Mouse (Mus musculus) forebrain, embryonic 12.5 days (tissue): ENCODE measurements around the gene Gm47995. TPM values are rescaled to one million over a fixed set of nuclear protein-coding genes. Genes with fewer than 3 reads are reported as not detected.
"Not testable (repeated sequence)": the region's sequence is repeated elsewhere in the genome, so short reads cannot be mapped to it uniquely, and the experiment has no call there.

ENCODE experiments used
- ATAC-seq: fragments of 200-750 bp; cut with Nextera tagmentation; 2 replicates; pipeline ENCODE4 v1.8.0; 2017; ENCODE audit warnings: moderate TSS enrichment; ENCODE audit not compliant: low FRiP score
- H3K27ac ChIP-seq: fragments of 300-500 bp; sonication (generic); 2 replicates; pipeline ENCODE4 v1.5.1; 2016; ENCODE audit warnings: mild to moderate bottlenecking
- H3K27me3 ChIP-seq: fragments of 300-500 bp; sonication (generic); 2 replicates; pipeline ENCODE4 v1.6.1; 2016; ENCODE audit warnings: mild to moderate bottlenecking
- H3K36me3 ChIP-seq: fragments of 300-500 bp; sonication (generic); replicated peaks from 2 replicates; pipeline ENCODE4 v1.6.1; 2016; ENCODE audit warnings: mild to moderate bottlenecking
- H3K4me1 ChIP-seq: fragments of 300-500 bp; sonication (generic); 2 replicates; pipeline ENCODE4 v1.6.1; 2016
- H3K4me2 ChIP-seq: fragments of 300-500 bp; sonication (generic); 2 replicates; pipeline ENCODE4 v1.6.1; 2016; ENCODE audit warnings: mild to moderate bottlenecking, moderate library complexity
- H3K4me3 ChIP-seq: fragments of 300-500 bp; sonication (generic); replicated peaks from 2 replicates; pipeline ENCODE4 v1.5.1; 2016; ENCODE audit warnings: mild to moderate bottlenecking
- H3K9ac ChIP-seq: fragments of 300-500 bp; sonication (generic); 2 replicates; pipeline ENCODE4 v1.6.1; 2016; ENCODE audit warnings: mild to moderate bottlenecking
- H3K9me3 ChIP-seq: fragments of 300-500 bp; sonication (generic); 2 replicates; pipeline ENCODE4 v1.6.1; 2016
- WGBS: fragments of 180-500 bp; shearing (Covaris S2); methylation state at CpG from one replicate; pipeline ENCODE4 v1.1.7; 2016; 5-methylcytosine and 5-hydroxymethylcytosine counted together
- polyA plus RNA-seq: library from polyadenylated mRNA; unstranded; fragments of >200 nt; fragmentation: Nextera tagmentation; extraction: Ambion mirVana; gene quantifications from 2 replicates; pipeline ENCODE4 v1.2.1, GENCODE M21; 2016

Gene Gm47995
- not detected in 2 replicates for polyA plus RNA-seq

- H3K4me1 ChIP-seq, H3K27ac ChIP-seq, H3K4me3 ChIP-seq, H3K4me2 ChIP-seq, ATAC-seq, H3K9ac ChIP-seq, H3K36me3 ChIP-seq, H3K27me3 ChIP-seq, H3K9me3 ChIP-seq: not testable (repeated sequence)
- WGBS = 85% methylated on average over 2 of the region's 4 CpGs
Measured at GRCm38 (mm10) chr1:151198120-151198519, at the start of gene Gm47995. Gene Gm47995, plus strand, starts transcription at chr1:151198448.

DNA sequence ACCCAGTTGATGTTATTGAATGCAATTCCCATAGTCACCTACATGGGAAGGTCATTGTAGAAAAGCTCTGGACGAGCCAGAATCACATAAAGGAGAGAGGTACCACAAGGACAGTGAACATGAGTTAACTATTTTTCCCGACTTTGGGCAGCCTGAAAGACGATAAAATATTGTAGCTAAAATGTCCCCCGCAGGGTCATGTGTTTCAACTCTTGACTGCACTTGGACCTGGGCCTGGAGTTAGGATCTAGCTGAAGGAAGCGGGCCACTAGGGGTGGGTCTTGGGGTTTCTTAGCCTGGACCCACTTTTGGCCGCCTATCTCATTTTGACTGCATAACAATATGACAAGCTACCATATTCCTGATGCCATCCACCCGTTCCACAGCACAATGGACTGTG is 48.0 kb upstream of the Gm47995 start:
- Histone ChIP-seq H3K4me3 (no peak overlapping the region), H3K9me3 (no peaks in the 10 kb centered on the region), H3K4me2 (no peak overlapping the region), H3K9ac (no peak overlapping the region), H3K36me3 (no peaks in the 10 kb centered on the region), H3K4me1 (no peaks in the 10 kb centered on the region), H3K27ac (no peak overlapping the region), H3K27me3 (no peaks in the 10 kb centered on the region)
- 92% methylated on average over 7 of the region's 7 CpGs for WGBS
- no peak for ATAC-seq

- Histone ChIP-seq H3K27me3 (no peaks in the 10 kb centered on the region), H3K4me1 (no peaks in the 10 kb centered on the region), H3K9me3 (no peaks in the 10 kb centered on the region), H3K4me2 (no peak overlapping the region), H3K4me3 (no peak overlapping the region), H3K9ac (no peak overlapping the region), H3K36me3 (no peaks in the 10 kb centered on the region), H3K27ac (no peak overlapping the region)
- 79% methylated on average over 2 of the region's 2 CpGs for WGBS
- ATAC-seq = no peak
Measured at GRCm38 (mm10) chr1:151151089-151151488, 47.2 kb upstream of the Gm47995 start.

- Histone ChIP-seq H3K4me1 (peaks cover 8% of the 10 kb centered on the region), H3K9me3 (no peaks in the 10 kb centered on the region), H3K27ac (no peak overlapping the region), H3K36me3 (no peaks in the 10 kb centered on the region), H3K27me3 (no peaks in the 10 kb centered on the region), H3K9ac (no peak overlapping the region), H3K4me3 (no peak overlapping the region), H3K4me2 (no peak overlapping the region)
- ATAC-seq = no peak
- WGBS = 86% methylated on average over 6 of the region's 6 CpGs
Measured at GRCm38 (mm10) chr1:151153056-151153652, 45.1 kb upstream of the Gm47995 start.

DNA sequence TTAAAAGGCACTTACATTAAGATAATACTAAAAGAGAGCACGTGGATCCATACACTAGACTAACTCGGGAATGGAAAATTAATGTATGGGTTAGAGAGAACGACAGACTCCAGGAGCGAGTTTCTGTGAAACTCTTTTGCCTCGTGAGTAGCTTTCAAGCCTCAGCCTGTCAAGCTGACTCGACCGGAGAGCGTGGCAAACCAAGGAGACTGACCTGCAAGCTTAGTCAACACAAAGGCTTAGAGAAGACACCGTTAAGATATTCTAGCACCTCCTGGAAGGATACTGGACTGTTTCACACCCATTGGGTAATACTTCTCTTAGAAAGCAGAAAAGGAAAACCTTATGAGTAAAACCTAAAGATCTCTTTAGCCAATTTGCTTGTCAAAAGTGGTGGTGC is 44.1 kb upstream of the Gm47995 start:
- not testable (repeated sequence) for H3K9ac ChIP-seq, H3K27ac ChIP-seq
- WGBS = 94% methylated on average over 9 of the region's 9 CpGs

GRCm38 (mm10) chr1:151156129-151156528 is 42.1 kb upstream of the Gm47995 start:
- Histone ChIP-seq H3K9me3 (no peaks in the 10 kb centered on the region), H3K4me1 (peaks cover 8% of the 10 kb centered on the region), H3K4me3 (no peak overlapping the region), H3K36me3 (no peaks in the 10 kb centered on the region), H3K4me2 (no peak overlapping the region), H3K9ac (no peak overlapping the region), H3K27me3 (no peaks in the 10 kb centered on the region), H3K27ac (no peak overlapping the region)
- ATAC-seq = no peak
- WGBS = 92% methylated on average over 3 of the region's 3 CpGs

More for the DNA sequence above, 44.1 kb upstream of the Gm47995 start:
- ATAC-seq, H3K9me3 ChIP-seq, H3K4me3 ChIP-seq, H3K4me1 ChIP-seq, H3K4me2 ChIP-seq, H3K36me3 ChIP-seq, H3K27me3 ChIP-seq: not testable (repeated sequence)

GRCm38 (mm10) chr1:151156777-151157632 is 41.2 kb upstream of the Gm47995 start:
- H3K27me3 ChIP-seq = no peaks in the 10 kb centered on the region
- no peak overlapping the region for H3K4me3 ChIP-seq
- H3K27ac ChIP-seq = no peak overlapping the region
- peaks cover 8% of the 10 kb centered on the region for H3K4me1 ChIP-seq
- no peaks in the 10 kb centered on the region for H3K9me3 ChIP-seq
- H3K4me2 ChIP-seq = no peak overlapping the region
- ATAC-seq = no peak
- H3K9ac ChIP-seq = no peak overlapping the region
- 80% methylated on average over 7 of the region's 7 CpGs for WGBS
- no peaks in the 10 kb centered on the region for H3K36me3 ChIP-seq

- WGBS = 28% methylated on average over 9 of the region's 9 CpGs
- Histone ChIP-seq H3K9ac (no peak overlapping the region), H3K27me3 (no peaks in the 10 kb centered on the region), H3K36me3 (no peaks in the 10 kb centered on the region), H3K4me1 (peaks cover 8% of the 10 kb centered on the region), H3K4me3 (no peak overlapping the region), H3K27ac (0 out of 2 replicates have a peak overlapping the region, but pooled peaks have one; percentile 37), H3K9me3 (no peaks in the 10 kb centered on the region), H3K4me2 (no peak overlapping the region)
- ATAC-seq = peak; percentile 90
Measured at GRCm38 (mm10) chr1:151157963-151158856, 40.0 kb upstream of the Gm47995 start.

DNA sequence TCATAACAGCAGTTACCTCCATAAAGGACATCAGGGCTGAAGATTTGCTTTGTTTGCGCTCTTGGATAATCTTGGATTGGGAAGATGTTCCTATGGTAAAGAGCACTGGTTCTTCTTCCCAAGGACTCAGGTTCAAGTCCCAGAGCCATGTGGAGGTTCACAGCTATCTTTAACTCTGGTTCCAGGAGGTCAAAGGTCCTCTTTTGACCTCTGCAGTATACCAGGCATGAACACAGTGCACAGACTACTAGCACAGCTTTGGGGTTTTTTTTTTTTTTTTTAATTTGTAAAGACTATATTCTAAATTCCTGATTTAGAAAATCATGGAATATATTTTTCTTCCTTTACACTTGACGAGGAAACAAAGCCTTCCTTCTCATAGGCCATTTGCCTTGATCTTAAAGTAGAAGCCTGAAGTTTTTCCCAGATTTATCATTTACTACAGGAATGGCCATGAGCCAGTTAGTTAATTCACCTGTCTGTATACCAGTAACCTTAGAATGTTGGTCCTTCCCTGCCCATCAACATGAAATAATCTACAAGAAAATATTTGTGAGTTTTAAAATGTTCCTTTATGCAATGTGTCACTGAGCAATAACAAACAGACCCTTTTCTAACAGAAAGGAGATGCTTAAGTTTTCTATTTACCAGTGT is 39.3 kb upstream of the Gm47995 start:
- Histone ChIP-seq H3K27ac (no peak overlapping the region), H3K36me3 (no peaks in the 10 kb centered on the region), H3K4me1 (peaks cover 8% of the 10 kb centered on the region), H3K9ac (no peak overlapping the region), H3K4me3 (no peak overlapping the region), H3K4me2 (no peak overlapping the region), H3K27me3 (no peaks in the 10 kb centered on the region), H3K9me3 (no peaks in the 10 kb centered on the region)
- no peak for ATAC-seq
- WGBS = 78% methylated on average over 2 of the region's 2 CpGs

- Histone ChIP-seq H3K4me1 (peaks cover 24% of the 10 kb centered on the region), H3K27me3 (peaks cover 3% of the 10 kb centered on the region; the same call in 1 of the 2 replicates), H3K36me3 (no peaks in the 10 kb centered on the region), H3K4me3 (no peak overlapping the region), H3K27ac (0 out of 2 replicates have a peak overlapping the region, but pooled peaks have one; percentile 1), H3K9me3 (no peaks in the 10 kb centered on the region), H3K4me2 (no peak overlapping the region), H3K9ac (no peak overlapping the region)
- ATAC-seq = peak; percentile 5; the same call in 1 of the 2 replicates
- WGBS = 24% methylated on average over 8 of the region's 8 CpGs
Measured at GRCm38 (mm10) chr1:151166031-151166430, 32.2 kb upstream of the Gm47995 start.

DNA sequence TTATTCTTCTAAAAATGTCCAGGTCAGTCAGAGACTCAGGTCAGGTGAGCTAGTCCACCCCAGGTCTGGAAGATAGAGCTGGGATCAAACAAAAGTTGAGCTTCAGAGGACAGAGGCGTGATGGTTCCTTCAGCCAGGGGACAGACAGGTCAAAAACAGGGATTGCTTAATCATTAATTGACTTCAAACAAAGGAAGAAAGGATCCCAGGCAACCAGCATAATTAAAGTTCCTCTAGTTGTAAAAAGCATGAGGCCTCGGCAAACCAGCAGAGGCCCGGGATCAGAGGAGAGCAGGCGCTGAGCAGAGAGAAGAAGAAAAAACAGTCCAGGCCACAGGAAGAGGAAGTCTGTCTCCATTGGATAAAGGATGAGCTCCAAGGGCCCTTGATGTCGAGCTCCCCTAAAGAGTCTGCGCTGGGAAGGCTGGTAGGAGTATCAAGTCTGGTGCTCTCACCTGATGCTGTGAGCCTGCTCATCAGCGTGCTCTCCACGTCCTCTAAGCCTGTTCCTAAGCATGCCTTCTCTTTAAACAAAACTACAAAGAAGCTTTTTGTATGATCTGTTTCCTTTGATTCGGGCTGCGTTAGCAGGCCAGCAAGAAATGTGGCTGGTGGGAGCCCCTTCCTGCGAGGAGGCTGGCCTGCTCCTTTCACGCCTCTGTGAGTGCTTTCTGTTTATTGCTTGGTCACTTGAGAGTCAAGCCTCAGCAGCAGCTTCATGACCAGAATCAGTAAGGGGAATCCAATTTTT is 30.8 kb upstream of the Gm47995 start:
- no peaks in the 10 kb centered on the region for H3K36me3 ChIP-seq
- no peaks in the 10 kb centered on the region for H3K9me3 ChIP-seq
- peaks cover 24% of the 10 kb centered on the region for H3K4me1 ChIP-seq
- ATAC-seq = peak; percentile 78
- H3K27ac ChIP-seq = peak overlapping the region; percentile 84
- peaks cover 3% of the 10 kb centered on the region; the same call in 1 of the 2 replicates for H3K27me3 ChIP-seq
- H3K4me3 ChIP-seq = no peak overlapping the region
- H3K9ac ChIP-seq = no peak overlapping the region
- peak overlapping the region; percentile 16 for H3K4me2 ChIP-seq
- WGBS = 8% methylated on average over 12 of the region's 12 CpGs
